Comparison of ENCODE assay signal across 20 mouse cellular contexts in genomic region chr1:61867286-61868082, GRCm38 (mm10).
DNase-seq lines count a peak whose midpoint lies in the region; ATAC-seq and TF ChIP-seq lines count a peak whose summit lies in the region.
"Had no signal": no experiment of that assay in that cellular context is flagged by ENCODE, and none has a peak within 500 bp of the region (broad histone marks: within the 10 kb centered on the region; RNA-seq: fewer than 3 reads in every experiment).

No protein-coding gene starts in this region.

- no peaks in the 10 kb centered on the region for H3K36me3 ChIP-seq in kidney, adult 2 months (ENCODE audit: control insufficient read depth, insufficient read depth, low read length)
- H3K36me3 ChIP-seq in kidney, embryonic 16.5 days (ENCODE audit: insufficient read depth, low read length), result no peaks in the 10 kb centered on the region
- no peaks in the 10 kb centered on the region for H3K36me3 ChIP-seq in intestine, embryonic 16.5 days (ENCODE audit: control insufficient read depth, insufficient read depth, low read length)
- H3K36me3 ChIP-seq in stomach, embryonic 16.5 days (ENCODE audit: control insufficient read depth, insufficient read depth, low read length), result no peaks in the 10 kb centered on the region
- H3K36me3 ChIP-seq in hindbrain, embryonic 14.5 days (replicated peaks; ENCODE audit: control insufficient read depth, insufficient read depth), result no peaks in the 10 kb centered on the region
- H3K36me3 ChIP-seq: embryonic facial prominence, embryonic 12.5 days; forebrain, embryonic 15.5 days; heart, embryonic 13.5 days; hindbrain, embryonic 10.5 days; hindbrain, embryonic 15.5 days had no signal

- H3K27ac ChIP-seq in kidney, adult 2 months (ENCODE audit: insufficient read depth, low read depth, low read length), result no peak overlapping the region
- no peak overlapping the region for H3K27ac ChIP-seq in kidney, embryonic 16.5 days (ENCODE audit: low read length)
- no peak overlapping the region for H3K27ac ChIP-seq in intestine, embryonic 16.5 days (ENCODE audit: low read length)
- H3K27ac ChIP-seq in stomach, embryonic 16.5 days (ENCODE audit: low read length), result peak overlapping the region; percentile 53; the same call in 1 of the 2 replicates
- H3K27ac ChIP-seq in hindbrain, embryonic 14.5 days, result no peak overlapping the region
- H3K27ac ChIP-seq: embryonic facial prominence, embryonic 12.5 days; forebrain, embryonic 15.5 days; heart, adult 2 months; heart, embryonic 13.5 days; hindbrain, embryonic 10.5 days; hindbrain, embryonic 15.5 days had no signal

- H3K4me1 ChIP-seq in kidney, adult 2 months (ENCODE audit: control insufficient read depth, insufficient read depth, low read length), result no peaks in the 10 kb centered on the region
- H3K4me1 ChIP-seq in kidney, embryonic 16.5 days (ENCODE audit: insufficient read depth, low read length), result no peaks in the 10 kb centered on the region
- H3K4me1 ChIP-seq in lung, adult 2 months (ENCODE audit: control insufficient read depth, insufficient read depth, low read length), result peaks cover 3% of the 10 kb centered on the region
- peaks cover 7% of the 10 kb centered on the region; the same call in 1 of the 2 replicates for H3K4me1 ChIP-seq in intestine, embryonic 16.5 days (ENCODE audit: control insufficient read depth, insufficient read depth, low read length)
- H3K4me1 ChIP-seq in stomach, embryonic 16.5 days (ENCODE audit: control insufficient read depth, insufficient read depth, low read length), result peaks cover 6% of the 10 kb centered on the region; the same call in 1 of the 2 replicates
- H3K4me1 ChIP-seq in hindbrain, embryonic 14.5 days (replicated peaks; ENCODE audit: control insufficient read depth, insufficient read depth, low read length), result no peaks in the 10 kb centered on the region
- H3K4me1 ChIP-seq: embryonic facial prominence, embryonic 12.5 days; forebrain, embryonic 15.5 days; hindbrain, embryonic 10.5 days; hindbrain, embryonic 15.5 days had no signal

- H3K4me2 ChIP-seq in kidney, embryonic 16.5 days (replicated peaks; ENCODE audit: low read depth, low read length), result no peak overlapping the region
- H3K4me2 ChIP-seq in intestine, embryonic 16.5 days (ENCODE audit: low read depth, low read length), result no peak overlapping the region
- no peak overlapping the region for H3K4me2 ChIP-seq in stomach, embryonic 16.5 days (ENCODE audit: low read depth, low read length)
- H3K4me2 ChIP-seq in hindbrain, embryonic 14.5 days (replicated peaks), result no peak overlapping the region
- H3K4me2 ChIP-seq: embryonic facial prominence, embryonic 12.5 days; forebrain, embryonic 15.5 days; heart, embryonic 13.5 days; hindbrain, embryonic 15.5 days had no signal

- TF ChIP-seq POLR2A in kidney, adult 2 months (IDR thresholded peaks at IDR 0.05; ENCODE audit: low read depth, low read length), result no peak
- TF ChIP-seq POLR2A in lung, adult 2 months (IDR thresholded peaks at IDR 0.05; ENCODE audit: borderline replicate concordance, extremely low read depth, low read depth, low read length), result no peak

- no peak overlapping the region for H3K4me3 ChIP-seq in kidney, adult 2 months (ENCODE audit: insufficient read depth, low read depth, low read length)
- no peak overlapping the region for H3K4me3 ChIP-seq in kidney, embryonic 16.5 days (ENCODE audit: low read length)
- no peak overlapping the region for H3K4me3 ChIP-seq in lung, adult 2 months (replicated peaks; ENCODE audit: extremely low read depth, low read depth, low read length)
- no peak overlapping the region for H3K4me3 ChIP-seq in intestine, embryonic 16.5 days (ENCODE audit: low read length)
- H3K4me3 ChIP-seq in stomach, embryonic 16.5 days (replicated peaks; ENCODE audit: low read length), result no peak overlapping the region
- no peak overlapping the region for H3K4me3 ChIP-seq in hindbrain, embryonic 14.5 days (replicated peaks; ENCODE audit: low read length)
- H3K4me3 ChIP-seq: embryonic facial prominence, embryonic 12.5 days; forebrain, embryonic 15.5 days; heart, adult 2 months; heart, embryonic 13.5 days; hindbrain, embryonic 10.5 days; hindbrain, embryonic 15.5 days had no signal

- H3K9me3 ChIP-seq in kidney, embryonic 16.5 days (ENCODE audit: low read length), result 0 out of 2 replicates have a peak, but pooled peaks cover 2% of the 10 kb centered on the region
- H3K9me3 ChIP-seq in intestine, embryonic 16.5 days (ENCODE audit: control insufficient read depth, low read length), result no peaks in the 10 kb centered on the region
- H3K9me3 ChIP-seq in stomach, embryonic 16.5 days (replicated peaks; ENCODE audit: control insufficient read depth, low read length), result no peaks in the 10 kb centered on the region
- H3K9me3 ChIP-seq in hindbrain, embryonic 14.5 days (ENCODE audit: control insufficient read depth, low read length), result no peaks in the 10 kb centered on the region
- H3K9me3 ChIP-seq: embryonic facial prominence, embryonic 12.5 days; forebrain, embryonic 15.5 days; hindbrain, embryonic 10.5 days; hindbrain, embryonic 15.5 days had no signal

- no peak overlapping the region for H3K9ac ChIP-seq in kidney, embryonic 16.5 days (replicated peaks; ENCODE audit: low read length)
- no peak overlapping the region for H3K9ac ChIP-seq in intestine, embryonic 16.5 days (ENCODE audit: low read depth, low read length)
- no peak overlapping the region for H3K9ac ChIP-seq in stomach, embryonic 16.5 days (ENCODE audit: low read length)
- no peak overlapping the region for H3K9ac ChIP-seq in hindbrain, embryonic 14.5 days
- H3K9ac ChIP-seq: embryonic facial prominence, embryonic 12.5 days; forebrain, embryonic 15.5 days; heart, embryonic 13.5 days; hindbrain, embryonic 15.5 days had no signal

- no peak for ATAC-seq in kidney, embryonic 16.5 days (ENCODE audit: low FRiP score, low TSS enrichment)
- ATAC-seq in intestine, embryonic 16.5 days, result peak; percentile 44; the same call in 1 of the 2 replicates
- ATAC-seq in stomach, embryonic 16.5 days (ENCODE audit: insufficient read depth, low FRiP score), result peak; percentile 68; the same call in 1 of the 2 replicates
- ATAC-seq in hindbrain, embryonic 14.5 days (ENCODE audit: low FRiP score), result no peak
- ATAC-seq: forebrain, embryonic 15.5 days had no signal

- TF ChIP-seq CTCF in kidney, adult 2 months (conservative IDR thresholded peaks at IDR 0.05; ENCODE audit: insufficient read depth, insufficient read length, low read depth, low read length), result no peak
- no peak for TF ChIP-seq CTCF in lung, adult 2 months (IDR thresholded peaks at IDR 0.05; ENCODE audit: insufficient read depth, low read length)

- WGBS in kidney, adult 2 months, result 50% methylated on average over 2 of the region's 2 CpGs
- 57% methylated on average over 2 of the region's 2 CpGs for WGBS in kidney, embryonic 16.5 days
- 44% methylated on average over 2 of the region's 2 CpGs for WGBS in lung, adult 2 months
- WGBS in intestine, embryonic 16.5 days, result 33% methylated on average over 2 of the region's 2 CpGs
- WGBS in stomach, embryonic 16.5 days, result 36% methylated on average over 2 of the region's 2 CpGs
- 76% methylated on average over 2 of the region's 2 CpGs for WGBS in hindbrain, embryonic 14.5 days

- H3K27me3 ChIP-seq in kidney, adult 2 months (replicated peaks; ENCODE audit: control insufficient read depth, insufficient read depth, low read length), result no peaks in the 10 kb centered on the region
- H3K27me3 ChIP-seq in kidney, embryonic 16.5 days (ENCODE audit: insufficient read depth, low read length), result no peaks in the 10 kb centered on the region
- H3K27me3 ChIP-seq in intestine, embryonic 16.5 days (replicated peaks; ENCODE audit: control insufficient read depth, insufficient read depth, low read length), result no peaks in the 10 kb centered on the region
- H3K27me3 ChIP-seq in stomach, embryonic 16.5 days (ENCODE audit: control insufficient read depth, insufficient read depth, low read length), result no peaks in the 10 kb centered on the region
- H3K27me3 ChIP-seq in hindbrain, embryonic 14.5 days (ENCODE audit: control insufficient read depth, insufficient read depth, low read length), result no peaks in the 10 kb centered on the region
- H3K27me3 ChIP-seq: embryonic facial prominence, embryonic 12.5 days; forebrain, embryonic 15.5 days; heart, embryonic 13.5 days; hindbrain, embryonic 15.5 days had no signal

- DNase-seq in kidney, adult 2 months, result peak; percentile 20
- DNase-seq in lung, postnatal 25 days (ENCODE audit: low spot score), result peak; percentile 3
- DNase-seq in lung, adult 2 months, result no peak
- no peak for DNase-seq in frontal cortex, postnatal 25 days (ENCODE audit: low spot score in 2 of 2)
- DNase-seq in hindbrain, embryonic 14.5 days (ENCODE audit: low spot score), result no peak
- DNase-seq: adrenal gland, postnatal 10 days; cerebellum, adult 11 months; cerebellum, adult 8-10 months; cerebellum, postnatal 14 days; gastrocnemius, postnatal 10 days; heart, adult 2 months; heart, postnatal 14 days had no signal

Comparison
In these comparisons a context has a peak if more than half of its experiments do, and no peak if none do; other contexts are left out.
1. DNase-seq: peak in kidney, adult 2 months (single experiment) and lung, postnatal 25 days (single experiment); none in lung, adult 2 months (single experiment), frontal cortex, postnatal 25 days (0 of 2) and hindbrain, embryonic 14.5 days (single experiment).
2. ATAC-seq: peak in intestine, embryonic 16.5 days (single experiment) and stomach, embryonic 16.5 days (single experiment); none in kidney, embryonic 16.5 days (single experiment) and hindbrain, embryonic 14.5 days (single experiment).